Mouse (Mus musculus) neural tube, embryonic 13.5 days (tissue): ENCODE measurements around the gene Vmn1r199. TPM values are rescaled to one million over a fixed set of nuclear protein-coding genes. Genes with fewer than 3 reads are reported as not detected.
"Not testable (repeated sequence)": the region's sequence is repeated elsewhere in the genome, so short reads cannot be mapped to it uniquely, and the experiment has no call there.

Experiments
- ATAC-seq: fragments of 200-750 bp; cut with Nextera tagmentation; 2 replicates; pipeline ENCODE4 v1.8.0; 2017; ENCODE audit warnings: low read depth, mild to moderate bottlenecking, moderate TSS enrichment, moderate library complexity
- H3K27ac ChIP-seq: fragments of 300-500 bp; sonication (generic); replicated peaks from 2 replicates; pipeline ENCODE4 v1.5.1; 2015; ENCODE audit warnings: moderate library complexity, mild to moderate bottlenecking, inconsistent platforms
- H3K27me3 ChIP-seq: fragments of 300-500 bp; sonication (generic); 2 replicates; pipeline ENCODE4 v1.6.1; 2015; ENCODE audit warnings: mild to moderate bottlenecking, inconsistent platforms
- H3K36me3 ChIP-seq: fragments of 300-500 bp; sonication (generic); 2 replicates; pipeline ENCODE4 v1.6.1; 2015; ENCODE audit warnings: mild to moderate bottlenecking, inconsistent platforms
- H3K4me1 ChIP-seq: fragments of 300-500 bp; sonication (generic); replicated peaks from 2 replicates; pipeline ENCODE4 v1.6.1; 2015; ENCODE audit warnings: inconsistent platforms
- H3K4me2 ChIP-seq: fragments of 300-500 bp; sonication (generic); 2 replicates; pipeline ENCODE4 v1.6.1; 2015; ENCODE audit warnings: inconsistent platforms, mild to moderate bottlenecking, moderate library complexity
- H3K4me3 ChIP-seq: fragments of 300-500 bp; sonication (generic); 2 replicates; pipeline ENCODE4 v1.5.1; 2015; ENCODE audit warnings: mild to moderate bottlenecking, inconsistent platforms
- H3K9ac ChIP-seq: fragments of 300-500 bp; sonication (generic); 2 replicates; pipeline ENCODE4 v1.6.1; 2015; ENCODE audit warnings: moderate library complexity, mild to moderate bottlenecking, inconsistent platforms
- H3K9me3 ChIP-seq: fragments of 300-500 bp; sonication (generic); 2 replicates; pipeline ENCODE4 v1.6.1; 2016; ENCODE audit warnings: inconsistent platforms
- WGBS: fragments of 180-500 bp; shearing (Covaris S2); methylation state at CpG from one replicate; pipeline ENCODE4 v1.1.7; 2015; 5-methylcytosine and 5-hydroxymethylcytosine counted together
- polyA plus RNA-seq: library from polyadenylated mRNA; unstranded; fragments of >200 nt; fragmentation: Nextera tagmentation; extraction: Ambion mirVana; gene quantifications from 2 replicates; pipeline ENCODE4 v1.2.1, GENCODE M21; 2015

Gene Vmn1r199
- polyA plus RNA-seq: not detected in 2 replicates

DNA sequence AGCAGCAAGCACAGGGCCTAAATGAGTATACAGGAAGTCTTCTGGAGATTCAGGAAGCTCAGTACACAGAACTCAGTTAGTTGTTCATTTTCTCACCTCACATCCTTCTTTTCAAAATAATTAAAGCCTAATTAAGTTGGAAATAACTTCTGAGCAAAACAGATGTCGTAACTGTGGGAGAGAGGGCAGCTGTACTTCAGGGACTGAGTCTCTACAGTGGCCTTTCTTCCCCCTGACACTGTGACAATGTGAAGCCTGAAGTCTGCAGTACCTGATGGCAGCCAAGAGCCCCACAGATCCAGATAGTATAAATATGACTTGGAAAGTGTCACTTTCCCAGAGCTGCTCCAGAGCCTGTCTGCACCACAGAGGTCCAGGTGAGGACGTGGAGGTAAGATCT is at the start of gene Vmn1r199:
TSS of gene Vmn1r199 (plus strand) at position 301 of the 400 bp plus-strand sequence.
- Histone ChIP-seq H3K27me3 (no peaks in the 10 kb centered on the region), H3K9ac (no peak within 1 kb of the TSS), H3K4me2 (no peak within 1 kb of the TSS), H3K4me3 (no peak within 1 kb of the TSS), H3K27ac (no peak within 1 kb of the TSS), H3K9me3 (no peaks in the 10 kb centered on the region), H3K4me1 (no peaks in the 10 kb centered on the region), H3K36me3 (no peaks in the 10 kb centered on the region)
- WGBS: 86% methylated on average over 2 of the region's 2 CpGs
- ATAC-seq: no peak

DNA sequence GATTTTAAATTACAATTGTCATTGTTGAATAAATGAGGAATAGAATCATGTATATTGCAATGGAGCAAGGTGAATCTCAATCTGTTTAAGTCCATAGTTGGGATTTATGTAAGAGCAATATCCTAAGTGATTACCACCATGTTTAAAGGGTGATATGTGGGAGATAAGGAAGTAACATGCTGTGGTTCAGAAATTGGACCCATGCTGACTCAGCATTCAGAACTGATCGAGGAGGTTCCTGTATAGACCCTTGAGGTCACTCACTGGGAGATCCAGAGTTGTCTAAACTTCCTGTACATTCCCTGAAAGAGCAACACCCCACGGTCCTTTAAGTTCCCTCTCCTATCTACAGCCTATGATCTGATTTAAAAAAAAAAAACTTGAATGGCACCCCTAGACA is 46.3 kb upstream of the Vmn1r199 start:
- 78% methylated on average over 2 of the region's 2 CpGs for WGBS
- H3K9me3 ChIP-seq: no peaks in the 10 kb centered on the region
- no peaks in the 10 kb centered on the region for H3K4me1 ChIP-seq
- no peaks in the 10 kb centered on the region for H3K27me3 ChIP-seq
- no peak overlapping the region for H3K27ac ChIP-seq
- no peak overlapping the region for H3K4me3 ChIP-seq
- H3K9ac ChIP-seq: no peak overlapping the region
- H3K4me2 ChIP-seq: no peak overlapping the region
- H3K36me3 ChIP-seq: no peaks in the 10 kb centered on the region
- no peak for ATAC-seq

DNA sequence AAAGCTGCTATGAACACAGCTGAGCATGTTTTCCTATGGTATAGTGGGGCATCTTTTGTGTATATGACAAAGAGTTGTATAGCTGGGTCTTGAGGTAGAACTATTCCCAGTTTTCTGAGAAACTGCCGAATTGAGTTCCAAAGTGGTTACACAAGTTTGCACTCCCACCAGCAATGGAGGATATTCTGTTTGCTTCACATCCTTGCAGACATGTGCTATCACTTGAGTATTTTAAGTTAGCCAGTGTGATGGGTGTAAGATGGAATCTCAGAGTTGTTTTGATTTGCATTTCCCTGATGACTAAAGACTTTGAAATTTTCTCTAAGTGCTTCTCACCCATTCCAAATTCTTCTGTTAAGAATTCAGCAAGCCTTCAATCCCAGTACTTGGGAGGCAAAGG is 44.1 kb upstream of the Vmn1r199 start:
- H3K27me3 ChIP-seq: no peaks in the 10 kb centered on the region
- H3K4me1 ChIP-seq: no peaks in the 10 kb centered on the region
- no peak for ATAC-seq
- no peak overlapping the region for H3K27ac ChIP-seq
- no peaks in the 10 kb centered on the region for H3K36me3 ChIP-seq
- H3K4me3 ChIP-seq: no peak overlapping the region
- H3K4me2 ChIP-seq: no peak overlapping the region
- 82% methylated on average over 1 of the region's 1 CpGs for WGBS
- H3K9ac ChIP-seq: no peak overlapping the region
- H3K9me3 ChIP-seq: no peaks in the 10 kb centered on the region

DNA sequence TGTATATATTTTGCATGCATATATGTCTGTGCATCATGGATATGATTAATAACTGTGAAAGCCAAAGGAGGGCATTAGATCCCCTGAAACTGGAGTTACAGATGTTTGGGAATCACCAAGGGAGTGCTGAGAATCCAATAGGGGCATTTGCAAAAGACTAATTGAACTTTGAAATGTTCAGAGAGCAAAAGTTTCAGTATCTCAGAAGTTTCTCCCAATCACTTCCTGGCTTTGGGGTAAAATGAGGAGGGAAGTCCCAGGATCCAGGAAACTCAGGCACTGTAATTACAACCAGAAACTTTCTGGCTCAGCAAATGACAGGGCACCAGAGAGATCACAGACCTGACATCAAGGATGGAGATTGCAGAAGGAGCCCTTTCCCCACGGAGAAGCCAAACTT is 29.6 kb upstream of the Vmn1r199 start, which contains the start of gene Vmn1r198:
TSS of gene Vmn1r198 (plus strand) at position 301 of the 400 bp plus-strand sequence.
- no peaks in the 10 kb centered on the region for H3K27me3 ChIP-seq
- 61% methylated on average over 1 of the region's 1 CpGs for WGBS
- ATAC-seq: no peak

DNA sequence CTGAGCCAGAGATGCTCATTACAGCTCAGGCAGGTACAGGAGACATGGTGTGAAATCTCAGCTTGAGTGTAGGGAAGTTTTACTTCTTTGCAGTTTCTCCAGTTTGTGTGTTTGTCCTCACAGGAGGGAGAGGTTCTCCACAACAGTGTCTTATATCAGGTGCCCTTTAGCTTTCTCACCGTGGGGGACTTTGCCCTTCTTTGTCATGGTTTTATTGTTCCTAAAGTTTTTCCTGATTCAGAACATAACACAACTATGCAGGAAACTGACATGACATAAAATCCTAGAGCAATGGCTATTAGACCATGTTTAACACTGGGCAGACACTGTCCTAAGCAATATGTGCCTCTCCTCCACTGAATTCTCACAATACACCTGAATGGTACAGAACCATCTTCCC is 28.8 kb upstream of the Vmn1r199 start:
- ATAC-seq: no peak
- Histone ChIP-seq H3K9ac (no peak overlapping the region), H3K36me3 (no peaks in the 10 kb centered on the region), H3K4me2 (no peak overlapping the region), H3K27ac (no peak overlapping the region), H3K9me3 (no peaks in the 10 kb centered on the region), H3K27me3 (no peaks in the 10 kb centered on the region), H3K4me1 (no peaks in the 10 kb centered on the region), H3K4me3 (no peak overlapping the region)
- WGBS: 86% methylated on average over 1 of the region's 1 CpGs

More for the DNA sequence above, 29.6 kb upstream of the Vmn1r199 start, which contains the start of gene Vmn1r198:
- Histone ChIP-seq H3K4me2 (no peak within 1 kb of the TSS), H3K9me3 (no peaks in the 10 kb centered on the region), H3K4me3 (no peak within 1 kb of the TSS), H3K4me1 (no peaks in the 10 kb centered on the region), H3K9ac (no peak within 1 kb of the TSS), H3K27ac (no peak within 1 kb of the TSS), H3K36me3 (no peaks in the 10 kb centered on the region)

DNA sequence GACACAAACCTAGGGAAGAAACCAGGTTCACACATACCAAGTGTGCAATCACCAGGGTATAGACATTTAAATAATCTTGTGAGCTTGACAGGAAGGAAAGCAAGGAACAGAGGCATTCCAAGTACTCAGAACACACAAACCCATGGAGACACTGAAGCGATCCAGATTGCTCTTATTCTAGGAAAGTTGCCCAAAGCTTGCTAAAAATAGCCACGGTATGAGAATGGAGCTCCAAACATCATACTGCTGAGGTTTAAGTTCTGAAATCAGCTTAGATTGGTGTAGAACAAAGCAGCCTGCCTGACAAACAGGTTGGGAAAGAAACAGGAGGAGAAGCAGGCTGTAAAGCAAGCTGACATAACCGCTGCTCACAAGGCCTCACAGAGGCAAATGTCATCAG is 1.5 kb downstream of the Vmn1r199 start:
- not testable (repeated sequence) for H3K9me3 ChIP-seq, H3K27ac ChIP-seq, H3K4me3 ChIP-seq, H3K9ac ChIP-seq, ATAC-seq, H3K36me3 ChIP-seq, H3K4me2 ChIP-seq, H3K4me1 ChIP-seq, H3K27me3 ChIP-seq
- 81% methylated on average over 3 of the region's 3 CpGs for WGBS

DNA sequence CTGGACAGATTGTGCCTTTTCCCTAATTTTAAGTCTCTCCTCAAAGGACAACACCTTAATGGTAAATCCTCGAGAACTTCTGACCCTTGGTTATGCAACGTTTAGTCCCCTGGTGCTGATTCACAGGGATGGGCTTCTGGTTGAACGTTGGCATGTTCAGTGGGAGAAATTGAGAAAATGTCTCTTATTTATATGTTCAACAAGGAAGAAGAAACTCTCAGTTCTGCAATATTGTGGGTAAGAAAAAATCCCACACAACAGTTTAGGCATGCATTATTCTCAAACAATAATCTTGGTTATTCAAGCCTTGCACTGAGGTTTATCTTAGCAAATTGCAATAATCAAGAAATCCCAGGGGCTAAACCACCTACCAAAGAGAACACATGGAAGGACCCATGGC is 3.8 kb downstream of the Vmn1r199 start:
- Histone ChIP-seq H3K4me2 (no peak overlapping the region), H3K4me1 (no peaks in the 10 kb centered on the region), H3K9ac (no peak overlapping the region), H3K27ac (no peak overlapping the region), H3K36me3 (no peaks in the 10 kb centered on the region), H3K4me3 (no peak overlapping the region), H3K27me3 (no peaks in the 10 kb centered on the region), H3K9me3 (no peaks in the 10 kb centered on the region)
- WGBS: 82% methylated on average over 3 of the region's 3 CpGs
- no peak for ATAC-seq

DNA sequence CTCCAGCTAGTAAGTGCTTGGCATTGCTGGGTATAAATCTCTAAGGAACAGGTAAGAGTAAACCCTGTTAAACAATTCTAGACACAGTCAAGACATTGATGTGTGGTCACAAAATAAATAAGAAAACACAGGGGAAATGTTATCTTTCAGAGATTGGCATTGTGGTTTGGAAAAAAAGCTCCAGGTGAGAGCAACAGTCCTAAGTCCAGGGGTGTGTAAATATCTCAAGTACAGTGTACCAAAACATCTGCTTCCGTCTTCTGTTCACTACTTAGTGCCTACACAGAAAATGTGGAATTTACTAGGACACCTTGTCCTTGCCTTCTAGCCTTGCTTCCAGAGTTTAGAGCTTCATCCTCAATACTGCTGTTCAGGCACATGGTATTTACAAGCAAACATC is 7.4 kb downstream of the Vmn1r199 start:
- ATAC-seq: no peak
- Histone ChIP-seq H3K36me3 (no peaks in the 10 kb centered on the region), H3K27ac (no peak overlapping the region), H3K9ac (no peak overlapping the region), H3K4me1 (no peaks in the 10 kb centered on the region), H3K27me3 (no peaks in the 10 kb centered on the region), H3K9me3 (no peaks in the 10 kb centered on the region), H3K4me3 (no peak overlapping the region), H3K4me2 (no peak overlapping the region)
- 94% methylated on average over 1 of the region's 1 CpGs for WGBS

DNA sequence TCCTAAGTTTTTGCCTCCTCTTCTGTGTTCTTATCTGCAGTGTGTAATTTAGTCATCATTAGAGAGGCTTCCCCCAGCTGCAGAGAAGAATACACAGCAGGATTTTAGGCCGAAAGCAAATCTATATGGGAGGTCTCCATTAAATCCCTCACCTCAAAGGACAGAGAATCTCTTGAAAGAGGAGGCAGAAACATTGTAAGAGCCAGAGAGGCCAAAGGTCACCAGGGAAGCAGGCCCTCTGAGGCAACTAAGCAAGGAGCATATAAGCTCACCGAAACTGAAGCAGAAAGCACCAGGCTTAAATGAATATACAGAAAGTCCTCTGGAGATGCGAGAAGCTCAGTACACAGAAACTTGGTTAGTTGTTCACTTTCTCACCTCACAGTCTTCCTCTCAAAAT is 10.5 kb downstream of the Vmn1r199 start, which contains the start of gene Vmn1r200:
TSS of gene Vmn1r200 (plus strand) at position 301 of the 400 bp plus-strand sequence.
- no peaks in the 10 kb centered on the region for H3K9me3 ChIP-seq
- no peak within 1 kb of the TSS for H3K9ac ChIP-seq
- H3K4me3 ChIP-seq: no peak within 1 kb of the TSS
- no peak for ATAC-seq
- WGBS: 39% methylated on average over 3 of the region's 3 CpGs
- H3K36me3 ChIP-seq: no peaks in the 10 kb centered on the region
- no peak within 1 kb of the TSS for H3K27ac ChIP-seq
- H3K4me1 ChIP-seq: no peaks in the 10 kb centered on the region
- H3K4me2 ChIP-seq: no peak within 1 kb of the TSS
- no peaks in the 10 kb centered on the region for H3K27me3 ChIP-seq

DNA sequence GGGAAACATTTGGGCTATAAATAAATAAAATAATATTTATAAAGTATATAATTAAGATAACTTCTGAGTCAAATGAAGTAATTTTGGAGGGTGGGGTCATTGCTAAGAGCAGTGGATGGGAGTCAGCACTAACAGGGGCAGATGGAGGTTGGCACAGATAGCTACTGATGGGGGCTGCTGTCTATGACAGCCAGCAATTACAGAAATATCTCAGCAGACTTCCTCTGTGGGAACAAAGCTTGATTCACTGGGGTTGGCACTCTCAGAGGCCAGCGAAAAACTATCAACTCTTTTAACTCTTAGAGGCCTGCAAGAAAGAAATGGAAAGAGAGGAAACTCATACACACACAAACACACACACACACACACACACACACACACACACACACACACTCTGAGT is 23.4 kb downstream of the Vmn1r199 start:
- no peak for ATAC-seq
- Histone ChIP-seq H3K36me3 (no peaks in the 10 kb centered on the region), H3K27ac (no peak overlapping the region), H3K4me2 (no peak overlapping the region), H3K4me1 (no peaks in the 10 kb centered on the region), H3K4me3 (no peak overlapping the region), H3K9ac (no peak overlapping the region), H3K27me3 (no peaks in the 10 kb centered on the region), H3K9me3 (peaks cover 23% of the 10 kb centered on the region)
- 100% methylated on average over 1 of the region's 1 CpGs for WGBS

Other genes with a start within 250 kb of the Vmn1r199 start
- gene Vmn1r191, start 195.8 kb upstream of the Vmn1r199 start, polyA plus RNA-seq: not detected in 2 replicates
- not detected in 2 replicates for gene Vmn1r192, start 188.7 kb upstream of the Vmn1r199 start, polyA plus RNA-seq
- gene Vmn1r193, start 156.7 kb upstream of the Vmn1r199 start, polyA plus RNA-seq: not detected in 2 replicates
- gene Vmn1r194, start 135.6 kb upstream of the Vmn1r199 start, polyA plus RNA-seq: not detected in 2 replicates
- not detected in 2 replicates for gene Vmn1r195, start 109.3 kb upstream of the Vmn1r199 start, polyA plus RNA-seq
- not detected in 2 replicates for gene Vmn1r196, start 89.9 kb upstream of the Vmn1r199 start, polyA plus RNA-seq
- gene Vmn1r197, start 55.2 kb upstream of the Vmn1r199 start, polyA plus RNA-seq: not detected in 2 replicates
- gene Vmn1r198, start 29.5 kb upstream of the Vmn1r199 start, polyA plus RNA-seq: not detected in 2 replicates
- gene Vmn1r200, start 10.6 kb downstream of the Vmn1r199 start, polyA plus RNA-seq: not detected in 2 replicates
- gene Vmn1r201, start 92.1 kb downstream of the Vmn1r199 start, polyA plus RNA-seq: not detected in 2 replicates
- gene Vmn1r202, start 125.6 kb downstream of the Vmn1r199 start, polyA plus RNA-seq: not detected in 2 replicates
- gene Vmn1r203, start 138.3 kb downstream of the Vmn1r199 start, polyA plus RNA-seq: not detected in 2 replicates
- gene Vmn1r204, start 173.4 kb downstream of the Vmn1r199 start, polyA plus RNA-seq: not detected in 2 replicates
- gene Vmn1r205, start 213.2 kb downstream of the Vmn1r199 start, polyA plus RNA-seq: not detected in 2 replicates
- not detected in 2 replicates for gene Vmn1r206, start 244.4 kb downstream of the Vmn1r199 start, polyA plus RNA-seq